9 mouse cellular contexts compared by ENCODE assay signal in the genomic region with DNA sequence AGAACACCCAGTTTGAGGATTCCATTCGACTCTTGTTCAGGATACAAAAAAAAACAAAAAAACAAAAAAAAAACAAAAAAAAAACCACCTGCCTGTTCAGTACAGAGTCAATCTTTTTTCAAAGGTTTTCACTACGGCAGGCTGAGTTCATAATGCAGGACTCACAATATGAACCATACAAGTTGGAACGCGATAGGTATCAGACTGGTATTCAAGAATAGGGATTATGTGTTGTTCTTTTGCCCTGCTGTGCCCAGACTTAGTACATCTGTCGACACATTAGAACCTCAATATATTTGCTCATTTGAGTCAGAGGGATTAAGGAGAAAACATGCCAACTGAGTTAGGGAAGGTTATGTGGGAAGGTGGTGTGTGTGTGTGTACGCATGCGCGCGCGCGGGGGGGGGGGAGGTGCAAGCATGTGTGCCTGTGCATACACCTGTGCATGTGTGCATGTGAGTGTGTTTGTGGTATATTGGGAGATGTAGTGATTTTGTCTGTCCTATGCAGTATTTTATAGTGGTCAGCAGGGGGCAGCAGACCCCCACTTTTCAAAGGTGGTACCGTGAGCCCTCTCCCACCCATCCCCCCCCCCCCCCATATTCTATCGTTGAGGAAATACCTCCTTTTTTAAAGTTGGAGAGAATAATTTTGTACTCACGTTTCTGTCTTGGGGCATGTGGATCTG. TPM values are rescaled to one million over a fixed set of nuclear protein-coding genes. Genes with fewer than 3 reads are reported as not detected.
A peak's percentile ranks its signal among the peaks of the same experiment; 100 is the strongest.
DNase-seq lines count a peak whose midpoint lies in the region; ATAC-seq and TF ChIP-seq lines count a peak whose summit lies in the region.
"Had no signal": no experiment of that assay in that cellular context is flagged by ENCODE, and none has a peak within 500 bp of the region (broad histone marks: within the 10 kb centered on the region; RNA-seq: fewer than 3 reads in every experiment).

No protein-coding gene starts in this region.

- no peak overlapping the region for H3K4me2 ChIP-seq in midbrain, embryonic 13.5 days (replicated peaks)
- H3K4me2 ChIP-seq: kidney, embryonic 15.5 days had no signal

- no peak overlapping the region for H3K27ac ChIP-seq in ES-Bruce4 (ENCODE audit: insufficient read depth, low read length)
- no peak overlapping the region for H3K27ac ChIP-seq in bone marrow macrophage, adult 2 months (ENCODE audit: insufficient read depth, low read depth, low read length)
- H3K27ac ChIP-seq in midbrain, embryonic 13.5 days, result no peak overlapping the region
- H3K27ac ChIP-seq: kidney, embryonic 15.5 days had no signal

- no peaks in the 10 kb centered on the region for H3K9me3 ChIP-seq in ES-Bruce4 (replicated peaks; ENCODE audit: control insufficient read depth, insufficient read depth, low read length, poor library complexity, severe bottlenecking)
- no peaks in the 10 kb centered on the region for H3K9me3 ChIP-seq in midbrain, embryonic 13.5 days
- H3K9me3 ChIP-seq: kidney, embryonic 15.5 days had no signal

- H3K9ac ChIP-seq in ES-Bruce4 (ENCODE audit: low read depth, poor library complexity, severe bottlenecking), result no peak overlapping the region
- H3K9ac ChIP-seq in midbrain, embryonic 13.5 days (replicated peaks), result no peak overlapping the region
- H3K9ac ChIP-seq: kidney, embryonic 15.5 days had no signal

- no peak for TF ChIP-seq EP300 in ES-Bruce4 (IDR thresholded peaks at IDR 0.05; ENCODE audit: insufficient read depth, low read depth, low read length)

- WGBS in midbrain, embryonic 13.5 days, result 66% methylated on average over 14 of the region's 14 CpGs

- no peak overlapping the region for H3K4me3 ChIP-seq in ES-Bruce4 (ENCODE audit: low read depth, low read length)
- H3K4me3 ChIP-seq in bone marrow macrophage, adult 2 months (ENCODE audit: insufficient read depth, low read length), result no peak overlapping the region
- H3K4me3 ChIP-seq in midbrain, embryonic 13.5 days (replicated peaks), result no peak overlapping the region
- H3K4me3 ChIP-seq: kidney, embryonic 15.5 days; myocyte had no signal

- no peaks in the 10 kb centered on the region for H3K27me3 ChIP-seq in ES-Bruce4 (ENCODE audit: control insufficient read depth, insufficient read depth, low read length, poor library complexity, severe bottlenecking)
- no peaks in the 10 kb centered on the region for H3K27me3 ChIP-seq in midbrain, embryonic 13.5 days
- H3K27me3 ChIP-seq: kidney, embryonic 15.5 days had no signal

- peak; percentile 23 for DNase-seq in kidney, postnatal 10 days
- DNase-seq in kidney, postnatal 25 days, result no peak
- DNase-seq in thymus, postnatal 36 days, result no peak
- DNase-seq in adrenal gland, postnatal 4 days (ENCODE audit: low spot score in 2 of 2), result no peak

- H3K4me1 ChIP-seq in ES-Bruce4 (ENCODE audit: control insufficient read depth, insufficient read depth, low read length), result no peaks in the 10 kb centered on the region
- H3K4me1 ChIP-seq in bone marrow macrophage, adult 2 months (ENCODE audit: control insufficient read depth, insufficient read depth, low read length), result no peaks in the 10 kb centered on the region
- H3K4me1 ChIP-seq in midbrain, embryonic 13.5 days (replicated peaks), result peaks cover 15% of the 10 kb centered on the region
- H3K4me1 ChIP-seq: kidney, embryonic 15.5 days had no signal

- H3K36me3 ChIP-seq in ES-Bruce4 (ENCODE audit: control insufficient read depth, insufficient read depth, low read length, poor library complexity, severe bottlenecking), result no peaks in the 10 kb centered on the region
- H3K36me3 ChIP-seq in midbrain, embryonic 13.5 days, result peaks cover 20% of the 10 kb centered on the region; the same call in 1 of the 2 replicates

- TF ChIP-seq POLR2A in ES-Bruce4 (IDR thresholded peaks at IDR 0.05; ENCODE audit: insufficient read depth, low read length), result no peak
- TF ChIP-seq POLR2A in bone marrow macrophage, adult 2 months (IDR thresholded peaks at IDR 0.05; ENCODE audit: borderline replicate concordance, low read depth, low read length), result no peak

- peak; percentile 49 for TF ChIP-seq CTCF in ES-Bruce4 (IDR thresholded peaks at IDR 0.05; ENCODE audit: low read depth, low read length)
- TF ChIP-seq CTCF in bone marrow macrophage, adult 2 months (IDR thresholded peaks at IDR 0.05; ENCODE audit: low read depth, low read length), result peak; percentile 46; the same call in 1 of the 2 replicates

- ATAC-seq in midbrain, embryonic 13.5 days, result peak; percentile 44; the same call in 1 of the 2 replicates

RNA-seq across cellular contexts. Expression of a gene that starts 49.3 kb away (rescaled TPM):
- 42.6 and 44.8 TPM in 2 replicates for polyA plus RNA-seq in ES-Bruce4 (2011; ENCODE audit: insufficient read depth, insufficient read length, low read depth, missing spikeins)
- polyA plus RNA-seq in bone marrow macrophage, adult 2 months (2012; ENCODE audit: insufficient read depth, insufficient read length, missing spikeins), result 20.4 and 24.1 TPM in 2 replicates
- 58.6 and 63.1 TPM in 2 replicates for polyA plus RNA-seq in midbrain, embryonic 13.5 days (2015; fragmentation: Nextera tagmentation; extraction: Ambion mirVana)
- total RNA-seq in adrenal gland, postnatal 4 days (2021), result 10 to 100 TPM; 47.2 to 51.6 TPM
